Mouse (Mus musculus) thymus, adult 2 months (tissue): ENCODE results near the gene Ube2v1.

Source experiments
- CTCF ChIP-seq: fragments of 200-500 bp; IDR thresholded peaks from 2 replicates; pipeline ENCODE4 v1.5.1; 2012; ENCODE audit warnings: mild to moderate bottlenecking, control low read depth, low read length, moderate library complexity, borderline replicate concordance; ENCODE audit not compliant: control insufficient read depth, poor library complexity, insufficient read depth; ENCODE audit errors: extremely low read depth
- POLR2A ChIP-seq: fragments of 200-500 bp; IDR thresholded peaks from 2 replicates; pipeline ENCODE4 v1.6.1; 2012; ENCODE audit warnings: mild to moderate bottlenecking, low read length, control low read depth, moderate library complexity; ENCODE audit not compliant: control insufficient read depth, poor library complexity, insufficient read depth; ENCODE audit errors: extremely low read depth

- TF ChIP-seq CTCF (no peak), POLR2A (no peak)
These were observed 1.0 kb upstream of the Ube2v1 start for GRCm38 (mm10) chr2:167632731-167633536.
